Mouse (Mus musculus): Measurements from ENCODE around the gene Cdc42. TPM values are rescaled to one million over a fixed set of nuclear protein-coding genes. Genes with fewer than 3 reads are reported as not detected.

Gene Cdc42
- polyA plus RNA-seq, 1 experiment from 2014 or later = 324 TPM

GRCm38 (mm10) chr4:137368198-137368597, 10.7 kb upstream of the Cdc42 start:
- ATAC-seq = no peak
- Histone ChIP-seq H3K9ac (no peak overlapping the region), H3K4me3 (no peak overlapping the region), H3K4me2 (peak overlapping the region; percentile 18; the same call in 1 of the 2 replicates), H3K27me3 (replicated peaks) (no peaks in the 10 kb centered on the region), H3K27ac (peak overlapping the region; percentile 63), H3K4me1 (peaks cover 52% of the 10 kb centered on the region), H3K36me3 (no peaks in the 10 kb centered on the region), H3K9me3 (replicated peaks) (no peaks in the 10 kb centered on the region)
- 0% methylated on average over 1 of the region's 1 CpGs for WGBS (ENCODE audit: insufficient replicate concordance)

GRCm38 (mm10) chr4:137367275-137368088, 10.0 kb upstream of the Cdc42 start:
- ATAC-seq = peak; percentile 53; the same call in 1 of the 2 replicates
- Histone ChIP-seq H3K9me3 (replicated peaks) (no peaks in the 10 kb centered on the region), H3K4me1 (peaks cover 52% of the 10 kb centered on the region), H3K27me3 (replicated peaks) (no peaks in the 10 kb centered on the region), H3K27ac (peak overlapping the region; percentile 55; the same call in 1 of the 2 replicates), H3K4me2 (peak overlapping the region; percentile 18), H3K4me3 (no peak overlapping the region), H3K36me3 (no peaks in the 10 kb centered on the region), H3K9ac (no peak overlapping the region)
- WGBS (ENCODE audit: insufficient replicate concordance) = 8% methylated on average over 5 of the region's 5 CpGs

DNA sequence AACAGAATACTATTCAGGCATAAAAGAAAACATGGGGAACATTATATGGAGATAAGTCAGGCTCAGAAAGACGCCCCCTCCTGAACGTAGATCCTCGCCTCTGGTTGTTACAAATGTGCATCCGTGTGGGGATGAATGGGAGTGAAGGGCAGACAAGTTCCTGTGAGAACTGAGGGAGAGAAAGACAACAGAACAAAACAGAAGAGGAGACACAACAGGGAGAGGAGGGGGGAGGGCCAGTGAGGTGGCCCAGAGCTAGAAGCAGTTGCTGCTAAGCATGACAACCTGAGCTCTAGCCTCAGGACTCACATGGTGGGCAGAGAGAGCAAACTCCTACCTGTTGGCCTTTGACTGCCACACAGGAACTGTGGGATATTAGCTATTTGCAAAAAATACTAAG, 8.6 kb upstream of the Cdc42 start:
- Histone ChIP-seq H3K27ac (no peak overlapping the region), H3K9me3 (replicated peaks) (no peaks in the 10 kb centered on the region), H3K27me3 (replicated peaks) (peaks cover 1% of the 10 kb centered on the region), H3K4me2 (no peak overlapping the region), H3K4me3 (no peak overlapping the region), H3K9ac (no peak overlapping the region), H3K4me1 (peaks cover 46% of the 10 kb centered on the region), H3K36me3 (no peaks in the 10 kb centered on the region)
- WGBS (ENCODE audit: insufficient replicate concordance) = 74% methylated on average over 4 of the region's 4 CpGs
- ATAC-seq = no peak

- peaks cover 4% of the 10 kb centered on the region for H3K27me3 ChIP-seq (replicated peaks)
- 49% methylated on average over 19 of the region's 19 CpGs for WGBS (ENCODE audit: insufficient replicate concordance)
- ATAC-seq = no peak
- H3K4me3 ChIP-seq = no peak overlapping the region
- H3K9me3 ChIP-seq (replicated peaks) = no peaks in the 10 kb centered on the region
- H3K9ac ChIP-seq = no peak overlapping the region
- peaks cover 43% of the 10 kb centered on the region for H3K4me1 ChIP-seq
- H3K36me3 ChIP-seq = no peaks in the 10 kb centered on the region
- H3K27ac ChIP-seq = no peak overlapping the region
- H3K4me2 ChIP-seq = no peak overlapping the region
These were observed 8.0 kb upstream of the Cdc42 start for GRCm38 (mm10) chr4:137365356-137366062.

DNA sequence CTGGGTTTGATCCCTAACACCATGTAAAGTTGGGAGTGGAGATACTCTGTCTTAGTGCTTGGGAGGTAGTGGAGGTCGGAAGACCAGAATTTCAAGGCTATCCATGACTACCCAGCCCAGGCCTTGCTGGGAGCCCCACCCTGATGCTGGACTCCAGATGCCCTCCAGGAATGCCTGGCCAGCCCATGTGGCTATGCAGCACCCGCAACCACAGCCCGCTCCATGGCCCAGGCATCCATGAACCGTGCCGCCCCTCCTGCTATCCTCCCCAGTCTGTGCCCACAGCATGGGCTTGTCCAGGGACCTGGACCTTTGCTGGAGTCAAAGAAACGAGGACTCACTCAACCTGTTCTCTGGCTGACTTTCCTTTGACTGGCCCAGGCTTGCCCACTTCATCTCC, 7.3 kb upstream of the Cdc42 start:
- Histone ChIP-seq H3K4me2 (no peak overlapping the region), H3K36me3 (no peaks in the 10 kb centered on the region), H3K27me3 (replicated peaks) (peaks cover 4% of the 10 kb centered on the region), H3K4me1 (peaks cover 36% of the 10 kb centered on the region), H3K9me3 (replicated peaks) (no peaks in the 10 kb centered on the region), H3K4me3 (no peak overlapping the region), H3K27ac (no peak overlapping the region), H3K9ac (no peak overlapping the region)
- ATAC-seq = no peak
- 83% methylated on average over 6 of the region's 6 CpGs for WGBS (ENCODE audit: insufficient replicate concordance)

GRCm38 (mm10) chr4:137360996-137361395, 3.5 kb upstream of the Cdc42 start:
- no peak for ATAC-seq
- Histone ChIP-seq H3K9me3 (replicated peaks) (no peaks in the 10 kb centered on the region), H3K27ac (no peak overlapping the region), H3K9ac (no peak overlapping the region), H3K4me2 (no peak overlapping the region), H3K27me3 (replicated peaks) (peaks cover 4% of the 10 kb centered on the region), H3K4me3 (no peak overlapping the region), H3K4me1 (peaks cover 30% of the 10 kb centered on the region), H3K36me3 (no peaks in the 10 kb centered on the region)
- 70% methylated on average over 3 of the region's 3 CpGs for WGBS (ENCODE audit: insufficient replicate concordance)

DNA sequence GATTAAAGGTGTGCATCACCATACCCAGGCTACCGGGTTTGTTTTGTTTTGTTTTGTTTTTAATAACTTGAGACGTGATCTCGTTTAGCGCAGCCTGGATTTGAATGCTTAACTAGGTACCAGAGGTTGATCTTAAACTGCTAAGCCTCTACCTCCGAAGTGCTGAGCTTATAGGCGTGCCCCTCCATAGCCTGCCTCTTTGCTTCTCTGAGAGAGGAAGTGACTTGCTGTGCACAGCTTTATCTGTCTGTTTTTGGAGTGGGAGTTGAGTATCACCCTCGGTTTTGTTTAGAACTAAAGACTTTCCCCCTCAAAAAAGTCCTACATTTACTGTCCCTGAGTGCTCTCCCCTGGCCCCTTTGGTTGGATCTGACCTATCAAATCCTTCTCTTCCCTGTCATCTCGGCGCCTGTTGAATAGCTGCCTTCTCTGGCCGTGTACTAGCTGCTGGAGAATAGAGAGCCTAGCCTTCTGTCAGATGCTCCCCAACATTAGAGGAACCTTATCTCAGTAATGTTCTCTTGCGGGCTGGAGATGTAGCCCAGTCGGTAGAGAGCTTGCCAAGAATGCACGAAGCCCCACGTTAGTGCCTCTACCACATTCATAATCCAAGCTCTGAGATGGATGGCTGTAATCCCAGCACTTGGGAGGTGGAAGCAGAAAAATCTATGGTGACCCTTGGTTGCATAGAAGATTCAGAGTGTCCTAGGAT, 927 bp upstream of the Cdc42 start:
- Histone ChIP-seq H3K4me3 (peak overlapping the region; percentile 100), H3K36me3 (no peaks in the 10 kb centered on the region), H3K9me3 (replicated peaks) (no peaks in the 10 kb centered on the region), H3K4me2 (peak overlapping the region; percentile 82), H3K4me1 (peaks cover 41% of the 10 kb centered on the region), H3K27me3 (replicated peaks) (peaks cover 4% of the 10 kb centered on the region), H3K27ac (peak overlapping the region; percentile 37), H3K9ac (peak overlapping the region; percentile 50; the same call in 1 of the 2 replicates)
- 20% methylated on average over 14 of the region's 14 CpGs for WGBS (ENCODE audit: insufficient replicate concordance)
- ATAC-seq = no peak

DNA sequence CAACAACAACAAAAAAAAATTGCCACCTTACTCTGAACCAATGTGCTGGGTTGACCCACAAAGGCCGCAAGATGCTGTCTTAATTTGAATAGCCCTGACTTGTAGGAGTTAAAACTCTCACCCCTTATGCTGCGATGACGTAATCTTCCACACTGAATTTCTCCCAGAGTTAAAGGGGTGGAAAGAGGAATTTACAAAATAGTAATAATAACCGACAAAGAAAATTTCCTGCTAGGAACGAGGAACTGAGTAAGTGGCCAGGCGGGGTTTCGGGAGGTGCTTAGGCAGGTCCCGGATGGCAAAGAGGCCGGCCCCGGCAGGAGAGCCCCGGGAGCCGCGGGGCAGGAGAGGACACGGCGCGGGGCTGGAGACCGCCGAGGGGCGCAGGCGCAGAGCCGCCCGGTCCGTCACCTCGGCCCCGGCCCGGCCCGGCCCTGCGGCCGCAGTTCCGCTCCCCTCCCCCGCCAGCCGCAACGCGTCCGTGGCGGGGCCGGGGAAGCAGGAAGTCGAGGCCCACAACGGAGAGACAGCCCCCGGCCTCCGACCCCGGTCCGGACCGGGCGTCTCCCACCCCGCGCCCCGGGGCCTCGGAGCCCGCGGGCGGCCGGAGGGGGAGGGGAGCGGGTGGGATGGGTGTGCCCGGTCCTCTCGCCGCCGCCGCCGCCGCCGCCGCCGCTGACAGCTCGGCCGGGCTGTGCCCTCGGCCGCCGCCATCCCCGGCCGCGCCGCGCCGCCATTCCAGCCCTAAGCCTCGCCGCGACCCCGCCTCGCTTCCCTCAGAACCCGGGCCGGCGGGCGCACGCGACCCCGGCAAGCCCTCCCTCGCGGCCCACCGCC, 628 bp downstream of the Cdc42 start:
- H3K9me3 ChIP-seq (replicated peaks) = no peaks in the 10 kb centered on the region
- WGBS (ENCODE audit: insufficient replicate concordance) = under 1% methylated on average over 65 of the region's 90 CpGs
- H3K4me2 ChIP-seq = peak overlapping the region; percentile 82
- peaks cover 4% of the 10 kb centered on the region for H3K27me3 ChIP-seq (replicated peaks)
- H3K4me3 ChIP-seq = peak overlapping the region; percentile 100
- peaks cover 56% of the 10 kb centered on the region for H3K4me1 ChIP-seq
- 0 out of 2 replicates have a peak, but pooled peaks cover 2% of the 10 kb centered on the region for H3K36me3 ChIP-seq
- peak overlapping the region; percentile 97 for H3K27ac ChIP-seq
- peak overlapping the region; percentile 100 for H3K9ac ChIP-seq
- ATAC-seq = peak; percentile 78

GRCm38 (mm10) chr4:137350627-137351026, 6.9 kb downstream of the Cdc42 start:
- no peak for ATAC-seq
- no peak overlapping the region for H3K9ac ChIP-seq
- H3K9me3 ChIP-seq (replicated peaks) = no peaks in the 10 kb centered on the region

DNA sequence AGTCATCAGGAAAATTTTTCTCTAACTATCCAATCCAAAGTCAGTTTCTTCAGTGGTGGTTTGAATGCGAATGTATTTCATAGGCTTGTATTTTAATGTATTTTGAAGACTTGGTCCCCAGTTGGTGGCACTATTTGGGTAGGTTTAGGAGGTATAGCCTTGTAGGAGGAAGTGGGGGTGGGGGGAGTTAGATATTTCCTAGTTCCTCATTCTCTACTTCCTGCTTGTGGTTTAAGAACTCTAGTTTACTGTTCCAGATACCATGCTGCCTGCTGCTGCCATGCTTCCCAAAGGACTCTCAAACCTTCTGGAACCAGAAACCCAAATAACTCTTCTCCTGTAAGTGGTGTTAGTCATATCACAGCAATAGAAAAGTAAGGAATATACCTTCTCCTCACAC, 11.7 kb downstream of the Cdc42 start:
- peaks cover 45% of the 10 kb centered on the region for H3K36me3 ChIP-seq
- WGBS (ENCODE audit: insufficient replicate concordance) = 53% methylated on average over 1 of the region's 1 CpGs
- H3K9me3 ChIP-seq (replicated peaks) = no peaks in the 10 kb centered on the region
- H3K9ac ChIP-seq = no peak overlapping the region
- no peaks in the 10 kb centered on the region for H3K27me3 ChIP-seq (replicated peaks)
- no peak for ATAC-seq
- no peak overlapping the region for H3K4me2 ChIP-seq
- peaks cover 66% of the 10 kb centered on the region for H3K4me1 ChIP-seq
- H3K4me3 ChIP-seq = no peak overlapping the region
- H3K27ac ChIP-seq = no peak overlapping the region

More at GRCm38 (mm10) chr4:137350627-137351026, 6.9 kb downstream of the Cdc42 start:
- no peak overlapping the region for H3K4me2 ChIP-seq
- H3K4me3 ChIP-seq = no peak overlapping the region
- H3K27me3 ChIP-seq (replicated peaks) = no peaks in the 10 kb centered on the region
- H3K36me3 ChIP-seq = peaks cover 45% of the 10 kb centered on the region
- H3K4me1 ChIP-seq = peaks cover 79% of the 10 kb centered on the region
- no peak overlapping the region; the same call in 1 of the 2 replicates for H3K27ac ChIP-seq

- no peak for ATAC-seq
- Histone ChIP-seq H3K27me3 (replicated peaks) (no peaks in the 10 kb centered on the region), H3K4me1 (peaks cover 69% of the 10 kb centered on the region), H3K4me2 (no peak overlapping the region), H3K9ac (no peak overlapping the region), H3K36me3 (peaks cover 42% of the 10 kb centered on the region), H3K9me3 (replicated peaks) (no peaks in the 10 kb centered on the region), H3K27ac (no peak overlapping the region), H3K4me3 (no peak overlapping the region)
- 73% methylated on average over 2 of the region's 2 CpGs for WGBS (ENCODE audit: insufficient replicate concordance)
These were observed 12.4 kb downstream of the Cdc42 start for GRCm38 (mm10) chr4:137345112-137345511.
